Mouse (Mus musculus): ENCODE results near the gene Zfp266.

GRCm38 (mm10) chr9:20453647-20454046, 67.6 kb downstream of the Zfp266 start:
- TF ChIP-seq CTCF (IDR thresholded peaks at IDR 0.05; ENCODE audit: borderline replicate concordance, insufficient read depth, low read depth, low read length): no peak
- no peak for TF ChIP-seq POLR2A (IDR thresholded peaks at IDR 0.05; ENCODE audit: borderline replicate concordance, insufficient read depth, low read length)
